ENCODE assay signal across 28 mouse cellular contexts in the genomic region with DNA sequence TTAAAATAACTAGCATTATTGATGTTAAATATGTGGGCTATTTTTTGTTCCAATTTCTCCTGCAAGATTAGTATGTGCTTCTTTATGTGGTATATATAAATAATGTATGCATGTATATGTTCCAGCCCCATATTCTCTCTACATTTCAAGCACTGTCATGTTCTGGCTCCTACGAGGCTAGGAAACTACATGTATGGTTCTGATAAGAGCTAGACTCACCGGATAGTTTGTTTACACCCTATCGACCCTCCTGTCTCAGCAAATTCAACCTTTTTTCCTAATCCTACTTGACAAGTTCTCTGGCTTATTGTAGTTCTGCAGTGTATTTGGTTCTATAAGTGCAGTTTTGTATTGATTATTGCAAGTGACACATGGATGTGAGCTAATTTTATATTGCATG. TPM values are rescaled to one million over a fixed set of nuclear protein-coding genes. Genes with fewer than 3 reads are reported as not detected.
A peak's percentile ranks its signal among the peaks of the same experiment; 100 is the strongest.
DNase-seq lines count a peak whose midpoint lies in the region; ATAC-seq lines count a peak whose summit lies in the region.
"Had no signal": no experiment of that assay in that cellular context is flagged by ENCODE, and none has a peak within 500 bp of the region (broad histone marks: within the 10 kb centered on the region; RNA-seq: fewer than 3 reads in every experiment).

No protein-coding gene starts in this region.

- H3K4me3 ChIP-seq in heart, embryonic 11.5 days (ENCODE audit: low read depth, low read length), result no peak overlapping the region
- H3K4me3 ChIP-seq in liver, embryonic 12.5 days, result no peak overlapping the region
- no peak overlapping the region for H3K4me3 ChIP-seq in forebrain, embryonic 10.5 days
- no peak overlapping the region for H3K4me3 ChIP-seq in hindbrain, embryonic 16.5 days (ENCODE audit: low read length)
- H3K4me3 ChIP-seq: embryonic facial prominence, embryonic 12.5 days; erythroblast, embryonic 14.5 days; hindbrain, embryonic 10.5 days; layer of hippocampus, adult 2 months; limb, embryonic 13.5 days; neural tube, embryonic 15.5 days had no signal

- no peak for ATAC-seq in heart, embryonic 11.5 days (replicated peaks; ENCODE audit: insufficient number of reproducible peaks, low FRiP score, low TSS enrichment)
- ATAC-seq in liver, embryonic 12.5 days, result peak; percentile 80
- 0 out of 2 replicates have a peak, but pooled peaks have one; percentile 18 for ATAC-seq in megakaryocyte progenitor cell, adult 5-6 weeks (replicated peaks; ENCODE audit: poor library complexity)
- no peak for ATAC-seq in hindbrain, embryonic 16.5 days
- ATAC-seq: CD4-positive, CD25-positive, alpha-beta regulatory T cell, adult 4 months; forebrain, embryonic 14.5 days; hindbrain, postnatal 0 days; intestine, embryonic 16.5 days; midbrain, embryonic 16.5 days had no signal

- 0 out of 2 replicates have a peak overlapping the region, but pooled peaks have one; percentile 10 for H3K27ac ChIP-seq in heart, embryonic 11.5 days (ENCODE audit: low read depth, low read length)
- peak overlapping the region; percentile 95 for H3K27ac ChIP-seq in liver, embryonic 12.5 days
- no peak overlapping the region for H3K27ac ChIP-seq in forebrain, embryonic 10.5 days
- no peak overlapping the region for H3K27ac ChIP-seq in hindbrain, embryonic 16.5 days (ENCODE audit: low read depth, low read length)
- H3K27ac ChIP-seq: embryonic facial prominence, embryonic 12.5 days; hindbrain, embryonic 10.5 days; hindbrain, postnatal 0 days; layer of hippocampus, adult 2 months; limb, embryonic 13.5 days; neural tube, embryonic 15.5 days had no signal

- H3K9ac ChIP-seq in heart, embryonic 11.5 days (ENCODE audit: low read depth, low read length), result no peak overlapping the region
- H3K9ac ChIP-seq in liver, embryonic 12.5 days, result peak overlapping the region; percentile 70
- no peak overlapping the region for H3K9ac ChIP-seq in hindbrain, embryonic 16.5 days (ENCODE audit: low read depth, low read length)
- H3K9ac ChIP-seq: embryonic facial prominence, embryonic 12.5 days; limb, embryonic 13.5 days; lung, embryonic 14.5 days; neural tube, embryonic 15.5 days had no signal

- WGBS in heart, embryonic 11.5 days (ENCODE audit: insufficient replicate concordance), result 53% methylated on average over 3 of the region's 3 CpGs
- 10% methylated on average over 3 of the region's 3 CpGs for whole genome bisulfite sequencing in liver, embryonic 12.5 days (ENCODE audit: insufficient replicate concordance)
- WGBS in forebrain, embryonic 10.5 days, result 88% methylated on average over 3 of the region's 3 CpGs
- 92% methylated on average over 3 of the region's 3 CpGs for WGBS in hindbrain, embryonic 16.5 days

- no peaks in the 10 kb centered on the region for H3K27me3 ChIP-seq in heart, embryonic 11.5 days (ENCODE audit: control insufficient read depth, insufficient read depth, low read length)
- no peaks in the 10 kb centered on the region for H3K27me3 ChIP-seq in liver, embryonic 12.5 days (replicated peaks)
- no peaks in the 10 kb centered on the region for H3K27me3 ChIP-seq in forebrain, embryonic 10.5 days (ENCODE audit: poor library complexity, severe bottlenecking)
- no peaks in the 10 kb centered on the region for H3K27me3 ChIP-seq in hindbrain, embryonic 16.5 days (replicated peaks; ENCODE audit: control insufficient read depth, insufficient read depth, low read length)
- H3K27me3 ChIP-seq: embryonic facial prominence, embryonic 12.5 days; limb, embryonic 13.5 days; neural tube, embryonic 15.5 days had no signal

- no peaks in the 10 kb centered on the region for H3K36me3 ChIP-seq in heart, embryonic 11.5 days (ENCODE audit: control insufficient read depth, insufficient read depth, low read length)
- no peaks in the 10 kb centered on the region for H3K36me3 ChIP-seq in liver, embryonic 12.5 days
- H3K36me3 ChIP-seq in forebrain, embryonic 10.5 days (replicated peaks), result no peaks in the 10 kb centered on the region
- no peaks in the 10 kb centered on the region for H3K36me3 ChIP-seq in hindbrain, embryonic 16.5 days (ENCODE audit: control insufficient read depth, insufficient read depth, low read length)
- H3K36me3 ChIP-seq: embryonic facial prominence, embryonic 12.5 days; hindbrain, embryonic 10.5 days; limb, embryonic 13.5 days; neural tube, embryonic 15.5 days had no signal

- no peak for DNase-seq in heart, adult 18-20 months
- peak; percentile 71 for DNase-seq in c-Kit-negative CD71-positive TER-119-positive erythroid progenitor cells, embryonic 14.5 days (ENCODE audit: low read depth, low spot score)
- no peak for DNase-seq in forebrain, embryonic 10.5 days (ENCODE audit: extremely low spot score, low spot score)
- DNase-seq: adrenal gland, postnatal 36 days; cerebellum, adult 18-20 months; cerebellum, postnatal 25 days; gastrocnemius, postnatal 14 days; kidney, adult 9 months; kidney, postnatal 14 days; lung, embryonic 14.5 days; lung, postnatal 36 days; thymus, adult 2 months; thymus, postnatal 4 days had no signal

- no peak overlapping the region for H3K4me2 ChIP-seq in heart, embryonic 11.5 days
- H3K4me2 ChIP-seq in liver, embryonic 12.5 days, result peak overlapping the region; percentile 39
- H3K4me2 ChIP-seq in hindbrain, embryonic 16.5 days (ENCODE audit: low read length), result no peak overlapping the region
- H3K4me2 ChIP-seq: embryonic facial prominence, embryonic 12.5 days; limb, embryonic 13.5 days; lung, embryonic 14.5 days; neural tube, embryonic 15.5 days had no signal

- H3K9me3 ChIP-seq in heart, embryonic 11.5 days (replicated peaks; ENCODE audit: control insufficient read depth, low read length), result no peaks in the 10 kb centered on the region
- H3K9me3 ChIP-seq in liver, embryonic 12.5 days (replicated peaks), result no peaks in the 10 kb centered on the region
- H3K9me3 ChIP-seq in forebrain, embryonic 10.5 days, result no peaks in the 10 kb centered on the region
- no peaks in the 10 kb centered on the region for H3K9me3 ChIP-seq in hindbrain, embryonic 16.5 days (ENCODE audit: control insufficient read depth, low read length)
- H3K9me3 ChIP-seq: embryonic facial prominence, embryonic 12.5 days; hindbrain, embryonic 10.5 days; limb, embryonic 13.5 days; neural tube, embryonic 15.5 days had no signal

- peaks cover 23% of the 10 kb centered on the region; the same call in 1 of the 2 replicates for H3K4me1 ChIP-seq in heart, embryonic 11.5 days (ENCODE audit: control insufficient read depth, insufficient read depth, low read length)
- peaks cover 97% of the 10 kb centered on the region for H3K4me1 ChIP-seq in liver, embryonic 12.5 days
- peaks cover 27% of the 10 kb centered on the region for H3K4me1 ChIP-seq in forebrain, embryonic 10.5 days
- H3K4me1 ChIP-seq in hindbrain, embryonic 16.5 days (ENCODE audit: control insufficient read depth, insufficient read depth, low read depth, low read length), result peaks cover 25% of the 10 kb centered on the region

RNA-seq across cellular contexts. Expression of a gene that starts 36.7 kb away (rescaled TPM):
- polyA plus RNA-seq in heart, embryonic 11.5 days (2014; fragmentation: Nextera tagmentation; extraction: Ambion mirVana), result 15.5 and 18.9 TPM in 2 replicates
- 100 to 1,000 TPM; 103 to 109 TPM for total RNA-seq in heart, adult 18-20 months (2021)
- 21.5 and 24.7 TPM in 2 replicates for polyA plus RNA-seq in liver, embryonic 12.5 days (2016; fragmentation: Nextera tagmentation; extraction: Ambion mirVana)
- 9.4 and 15.3 TPM in 2 replicates for total RNA-seq in megakaryocyte progenitor cell, adult 5-6 weeks (2015)
- total RNA-seq in megakaryocyte progenitor cell, adult 5-6 weeks (2017), result 7.7 and 8.3 TPM in 2 replicates
- polyA plus RNA-seq in forebrain, embryonic 10.5 days (2016; fragmentation: Nextera tagmentation; extraction: Ambion mirVana), result 2.4 and 2.5 TPM in 2 replicates
- polyA plus RNA-seq in hindbrain, embryonic 16.5 days (2015; fragmentation: Nextera tagmentation; extraction: Ambion mirVana), result 14.5 and 17.9 TPM in 2 replicates

Comparison
In these comparisons a context has a peak if more than half of its experiments do, and no peak if none do; other contexts are left out.
1. ATAC-seq: peak in liver, embryonic 12.5 days (single experiment) and megakaryocyte progenitor cell, adult 5-6 weeks (single experiment); none in heart, embryonic 11.5 days (single experiment) and hindbrain, embryonic 16.5 days (single experiment).
2. H3K27ac ChIP-seq: peak in heart, embryonic 11.5 days (single experiment) and liver, embryonic 12.5 days (single experiment); none in forebrain, embryonic 10.5 days (single experiment) and hindbrain, embryonic 16.5 days (single experiment).